Mouse (Mus musculus) small intestine, adult 10 weeks (tissue): Measurements from ENCODE around the gene Crk. TPM values are rescaled to one million over a fixed set of nuclear protein-coding genes. Genes with fewer than 3 reads are reported as not detected.

Experiments used
- polyA plus RNA-seq: library from polyadenylated mRNA; stranded (reverse); fragments of 350-450 nt; fragmentation: Illumina TruSeq; extraction: RNeasy Lipid Tissue Mini Kit (QIAGEN cat#74804); gene quantifications from one replicate; pipeline ENCODE4 v1.2.3, GENCODE M21; 2014; ENCODE audit warnings: low replicate concordance

Gene Crk
- 197 TPM for polyA plus RNA-seq

GRCm38 (mm10) chr11:75678747-75679438, at the start of gene Crk:
Gene Crk (plus strand): TSS chr11:75679259.

GRCm38 (mm10) chr11:75630645-75631229, 48.3 kb upstream of the Crk start, which contains the start of gene Inpp5k:
Gene Inpp5k (plus strand): TSS chr11:75630988.

GRCm38 (mm10) chr11:75650311-75650710, 28.7 kb upstream of the Crk start, which contains the start of gene Myo1c:
Gene Myo1c (plus strand): TSS chr11:75650504.

GRCm38 (mm10) chr11:75732434-75733226, 53.6 kb downstream of the Crk start, which contains the start of gene Ywhae:
Gene Ywhae (plus strand): TSS chr11:75732869.

Other genes starting within 250 kb of the Crk start
- 0.19 TPM for gene Serpinf2, start 239.7 kb upstream of the Crk start, polyA plus RNA-seq
- not detected for gene Wdr81, start 224.5 kb upstream of the Crk start, polyA plus RNA-seq
- gene Tlcd2, start 217.5 kb upstream of the Crk start, polyA plus RNA-seq = 59.0 TPM
- 15.9 TPM for gene Prpf8, start 192.4 kb upstream of the Crk start, polyA plus RNA-seq
- 0.45 TPM for gene Rilp, start 169.2 kb upstream of the Crk start, polyA plus RNA-seq
- gene Scarf1, start 165.7 kb upstream of the Crk start, polyA plus RNA-seq = 0.19 TPM
- gene Slc43a2, start 147.6 kb upstream of the Crk start, polyA plus RNA-seq = 29.8 TPM
- 478 TPM for gene Pitpna, start 91.2 kb upstream of the Crk start, polyA plus RNA-seq
- gene Inpp5k, start 48.3 kb upstream of the Crk start, polyA plus RNA-seq = 26.0 TPM
- gene Myo1c, start 28.8 kb upstream of the Crk start, polyA plus RNA-seq = 1.6 TPM
- gene Ywhae, start 53.6 kb downstream of the Crk start, polyA plus RNA-seq = 1,146 TPM
- gene Doc2b, start 116.8 kb downstream of the Crk start, polyA plus RNA-seq = 0.22 TPM